Mouse (Mus musculus) retina, postnatal 7 days (tissue): ENCODE results near the gene Slc7a10.

ENCODE experiments used
- DNase-seq: peaks from one replicate; pipeline ENCODE4 v3.0.0-alpha.2; 2012; ENCODE audit warnings: low read depth, low spot score

Slc7a10 gene

GRCm38 (mm10) chr7:35172519-35172918, 13.7 kb upstream of the Slc7a10 start:
- DNase-seq, result no peak

DNA sequence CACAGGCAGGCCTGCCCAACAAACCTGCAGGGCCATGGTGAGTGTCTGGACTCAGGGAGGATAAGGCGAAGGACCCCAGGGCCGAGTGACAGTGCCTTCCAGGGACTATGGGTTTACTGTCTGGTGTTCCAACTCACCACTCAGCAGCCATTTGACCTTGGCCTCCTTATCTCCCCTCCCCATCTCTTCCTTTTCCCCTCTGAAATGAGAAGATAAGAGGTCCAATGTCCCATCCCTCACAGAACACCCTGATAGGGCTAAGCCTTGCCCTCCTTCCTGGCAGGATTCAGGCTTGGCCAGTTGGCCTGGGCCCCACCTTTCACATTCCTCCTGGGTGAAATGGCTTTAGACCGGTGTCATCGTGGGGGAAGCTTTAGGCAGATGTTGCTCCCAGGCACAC, 10.7 kb upstream of the Slc7a10 start:
- no peak for DNase-seq

DNA sequence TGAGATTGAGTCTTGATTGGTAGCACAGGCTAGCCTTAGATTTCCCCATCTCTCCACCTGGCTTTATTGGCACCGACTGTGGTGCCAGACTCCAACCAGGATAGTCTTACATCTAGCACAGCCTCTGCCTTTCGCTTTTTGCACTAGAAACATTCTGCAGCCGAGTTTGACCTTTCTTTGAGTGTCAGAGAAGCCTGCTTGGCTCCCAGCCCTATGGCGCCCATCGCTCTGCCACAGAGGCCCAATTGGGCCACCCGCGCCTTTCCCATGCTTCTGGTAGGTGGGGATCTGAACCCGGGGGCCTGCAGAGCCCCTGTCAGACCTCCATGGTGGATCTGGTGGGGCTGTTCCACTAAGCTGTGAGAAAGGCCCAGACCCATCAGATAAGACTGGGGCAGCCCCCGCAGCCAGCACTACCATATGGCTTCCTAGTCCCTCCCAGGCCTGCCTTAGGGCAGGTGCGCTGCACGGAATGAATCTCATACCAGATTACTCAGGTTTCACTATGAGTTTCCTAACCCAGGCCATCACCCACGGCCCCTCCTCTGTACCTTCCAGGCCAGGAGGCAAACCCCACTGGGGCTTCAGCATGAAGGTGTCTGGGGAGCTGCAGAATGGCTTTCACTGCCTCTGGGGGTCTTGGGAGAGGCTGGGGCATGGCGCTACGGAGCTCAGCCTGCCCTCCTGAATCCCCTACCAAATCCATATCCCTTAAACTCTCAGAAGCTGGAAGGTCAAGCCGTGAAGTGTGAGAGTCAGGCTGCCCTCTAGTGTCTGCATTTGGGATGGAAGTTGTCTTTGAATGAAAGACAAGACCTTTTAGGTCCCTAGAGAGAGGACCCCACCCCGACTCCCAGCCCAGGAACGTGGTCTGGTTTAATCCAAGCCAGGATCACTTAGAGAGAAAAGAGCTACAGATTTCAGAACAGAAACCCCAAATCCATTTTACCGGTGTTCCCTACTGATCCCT, 9.5 kb upstream of the Slc7a10 start:
- DNase-seq, result peak; percentile 31

GRCm38 (mm10) chr7:35184833-35185724, 1.1 kb upstream of the Slc7a10 start:
- DNase-seq, result peak; percentile 19

GRCm38 (mm10) chr7:35189699-35190098, 3.5 kb downstream of the Slc7a10 start:
- DNase-seq, result no peak

DNA sequence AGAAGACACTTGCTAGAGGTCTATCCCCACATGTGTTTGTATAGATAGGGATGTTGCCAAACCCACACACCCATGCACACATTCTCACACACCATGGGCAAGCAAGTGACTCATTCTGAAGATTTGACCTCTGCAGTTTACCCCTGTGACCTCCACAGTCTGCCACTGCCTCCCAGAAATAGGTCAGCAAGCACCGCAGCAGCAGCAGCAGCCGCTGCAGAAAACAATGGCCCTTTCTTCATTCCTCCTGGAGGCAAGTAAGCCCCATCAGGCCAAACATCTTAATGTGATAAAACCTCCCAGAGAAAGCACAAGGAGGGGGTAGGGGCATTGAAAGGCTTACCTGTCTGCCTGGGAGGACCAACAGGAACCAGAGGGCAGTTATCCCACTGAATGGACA, 5.1 kb downstream of the Slc7a10 start:
- DNase-seq, result no peak

DNA sequence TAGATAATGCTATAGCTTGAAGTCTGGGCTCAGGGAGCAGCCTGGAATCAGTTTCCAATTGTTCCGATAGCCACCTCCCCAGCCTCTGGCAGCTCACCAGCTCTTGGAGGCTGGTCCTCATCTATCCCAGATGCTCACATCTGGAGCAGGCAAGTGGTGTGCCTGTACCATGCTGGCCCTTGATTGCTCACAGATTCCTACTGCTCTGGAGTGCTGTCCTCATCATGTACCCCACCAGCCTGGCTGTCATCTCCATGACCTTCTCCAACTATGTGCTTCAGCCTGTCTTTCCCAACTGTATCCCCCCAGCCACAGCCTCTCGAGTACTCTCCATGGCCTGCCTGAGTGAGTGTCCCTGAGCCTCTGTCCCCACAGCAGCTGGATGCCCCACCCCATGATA, 10.8 kb downstream of the Slc7a10 start:
- no peak for DNase-seq

- DNase-seq, result no peak
These were observed 13.0 kb downstream of the Slc7a10 start for GRCm38 (mm10) chr7:35198981-35199754.

- DNase-seq, result no peak
These were observed 13.6 kb downstream of the Slc7a10 start for GRCm38 (mm10) chr7:35199755-35200154.

- DNase-seq, result no peak
These were observed 25.6 kb downstream of the Slc7a10 start for GRCm38 (mm10) chr7:35211791-35212190.

DNA sequence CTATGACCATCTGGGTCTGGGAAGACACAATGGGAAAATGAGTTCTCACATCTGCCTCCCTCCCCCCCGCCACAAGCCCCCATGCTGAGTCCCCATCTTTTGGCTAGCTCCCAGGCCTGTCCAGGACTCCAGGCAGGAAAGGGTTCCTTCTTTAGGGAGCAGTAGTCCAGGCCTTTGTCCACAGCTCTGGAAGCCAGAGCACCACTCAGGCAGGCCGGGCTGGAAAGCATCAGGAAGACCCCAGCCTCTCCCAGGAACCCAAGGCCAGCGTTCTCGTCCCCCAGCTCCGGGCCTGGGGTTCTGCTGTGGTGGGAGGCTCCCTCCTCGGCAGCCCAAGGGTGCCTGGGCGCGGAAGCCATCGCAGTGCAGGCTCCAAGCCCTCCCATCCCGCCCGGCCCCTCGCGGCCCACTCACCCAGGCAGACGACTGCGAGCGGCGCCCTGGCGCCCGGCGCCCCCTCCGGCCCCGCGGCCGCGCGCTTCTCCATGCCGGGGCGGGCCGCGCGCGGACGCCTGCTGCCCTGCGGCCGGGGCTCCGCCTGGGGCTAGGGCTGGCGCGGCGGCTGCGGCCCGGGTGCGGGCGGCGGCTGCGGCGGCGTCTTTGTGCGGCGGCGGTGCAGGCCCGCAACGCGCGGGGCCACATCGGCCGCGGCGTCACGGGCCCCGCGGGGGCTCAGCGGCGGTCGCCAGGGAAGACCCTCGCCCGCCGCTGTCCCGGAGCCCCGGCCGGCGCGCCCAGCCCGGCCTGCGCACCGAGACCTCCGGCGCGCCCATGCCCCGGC, 28.4 kb downstream of the Slc7a10 start:
- DNase-seq, result no peak

- peak; percentile 54 for DNase-seq
These were observed 29.0 kb downstream of the Slc7a10 start, which contains the start of gene Lrp3 for GRCm38 (mm10) chr7:35215225-35215624. Gene Lrp3 (minus strand): TSS chr7:35215498.

DNA sequence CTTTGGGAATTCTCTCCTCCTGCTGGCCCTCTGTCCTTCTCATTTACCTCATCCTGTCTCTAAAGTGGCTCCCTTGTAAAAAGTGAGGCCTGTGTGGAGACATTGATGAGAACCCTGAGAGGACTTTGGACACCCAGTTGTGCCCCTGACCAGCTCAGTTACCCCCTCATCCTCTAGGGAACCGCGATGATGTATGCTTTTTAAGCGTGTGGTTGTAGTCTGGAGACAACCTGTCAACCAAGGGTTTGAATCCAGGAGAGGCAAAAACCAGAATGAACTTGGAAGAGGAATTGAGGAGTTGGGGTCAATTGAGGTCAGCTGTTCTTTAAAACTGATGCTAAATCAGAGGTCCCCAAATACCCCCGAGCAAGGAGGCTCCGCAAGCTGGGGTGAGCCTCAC, 29.5 kb downstream of the Slc7a10 start:
- DNase-seq, result no peak

GRCm38 (mm10) chr7:35220694-35221365, 34.6 kb downstream of the Slc7a10 start:
- no peak for DNase-seq

GRCm38 (mm10) chr7:35230333-35230732, 44.1 kb downstream of the Slc7a10 start:
- DNase-seq, result no peak

- DNase-seq, result no peak
These were observed 46.7 kb downstream of the Slc7a10 start for GRCm38 (mm10) chr7:35232796-35233455.

- DNase-seq, result no peak
These were observed 47.7 kb downstream of the Slc7a10 start for GRCm38 (mm10) chr7:35233861-35234260.

GRCm38 (mm10) chr7:35234361-35235245, 48.4 kb downstream of the Slc7a10 start:
- DNase-seq, result peak; percentile 95

DNA sequence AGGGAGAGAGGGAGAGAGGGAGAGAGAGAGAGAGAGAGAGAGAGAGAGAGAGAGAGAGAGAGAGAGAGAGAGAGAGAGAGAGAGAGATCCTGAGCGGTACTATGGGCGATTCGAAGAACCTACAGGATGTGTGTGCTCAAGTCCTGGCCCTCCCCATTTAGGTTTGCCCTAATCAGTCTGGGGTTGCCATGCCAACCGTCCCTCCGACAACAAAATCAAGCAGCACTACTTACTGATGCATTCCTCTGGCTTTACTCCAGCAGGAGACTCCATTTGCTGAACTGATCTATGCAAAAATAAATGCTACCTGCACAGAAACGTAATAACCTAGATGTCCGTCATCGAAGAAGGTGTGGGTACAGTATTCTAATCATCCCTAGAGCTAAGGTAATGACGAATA, 49.1 kb downstream of the Slc7a10 start:
- DNase-seq, result peak; percentile 48
